Mouse (Mus musculus) CD4-positive, CD25-positive, alpha-beta regulatory T cell, adult 9 weeks (primary cell): ENCODE results near the gene Rpl12. TPM values are rescaled to one million over a fixed set of nuclear protein-coding genes. Genes with fewer than 3 reads are reported as not detected.

ENCODE experiments used
- polyA plus RNA-seq: library from polyadenylated mRNA; unstranded; fragments of 100-300 nt; shearing (Covaris generic); gene quantifications from one replicate; pipeline ENCODE4 v1.2.1, GENCODE M21; 2017

The Rpl12 gene
- 37.6 TPM for polyA plus RNA-seq

DNA sequence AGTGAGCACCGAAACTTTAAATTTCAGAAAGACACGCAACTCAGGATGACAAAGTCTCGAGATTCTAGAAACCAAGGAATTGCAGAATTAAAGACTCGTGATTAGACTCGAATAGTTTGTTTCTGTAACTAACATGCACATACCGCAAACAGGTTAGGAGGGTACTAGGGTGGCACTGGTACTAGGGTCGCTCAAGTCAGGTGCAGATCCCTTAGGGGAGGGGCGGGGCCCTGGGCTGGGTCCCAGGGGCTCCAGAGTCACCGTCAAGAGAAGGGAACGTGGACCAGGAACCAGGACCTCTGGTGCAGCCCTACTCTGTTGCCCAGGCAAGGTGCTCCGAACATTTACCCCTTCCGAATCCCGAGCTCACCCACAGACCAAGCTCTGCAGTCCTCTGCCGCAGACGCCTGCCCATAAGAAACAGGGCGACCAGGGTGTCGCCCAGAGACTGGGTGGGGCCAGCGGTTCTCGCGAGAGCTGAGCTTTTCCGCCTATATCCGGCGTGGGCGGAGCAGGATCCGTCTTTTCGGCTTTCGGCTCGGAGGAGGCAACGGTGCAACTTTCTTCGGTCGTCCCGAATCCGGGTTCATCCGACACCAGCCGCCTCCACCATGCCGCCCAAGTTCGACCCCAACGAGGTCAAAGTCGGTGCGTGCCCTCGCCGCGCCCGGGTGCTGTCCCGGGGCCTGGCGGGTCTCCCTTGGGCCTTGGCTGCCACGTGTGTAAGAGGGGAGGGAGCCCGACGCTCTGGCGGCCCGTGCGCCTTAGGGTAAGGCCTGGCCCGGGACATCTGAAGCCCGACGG, at the start of gene Rpl12, which contains the start of gene Lrsam1:
Gene Rpl12 (plus strand): TSS at position 368 of the 804 bp plus-strand sequence.
Gene Lrsam1 (minus strand): TSS at position 423 of the 804 bp plus-strand sequence.

GRCm38 (mm10) chr2:32981725-32982271, 20.4 kb downstream of the Rpl12 start, which contains the start of gene Slc2a8:
TSS of gene Slc2a8 (minus strand) at chr2:32982083.

Other genes with a start within 250 kb of the Rpl12 start
- 27.3 TPM for gene Cdk9, start 248.5 kb upstream of the Rpl12 start, polyA plus RNA-seq
- 126 TPM for gene Sh2d3c, start 240.5 kb upstream of the Rpl12 start, polyA plus RNA-seq
- gene 6330409D20Rik, start 220.5 kb upstream of the Rpl12 start, polyA plus RNA-seq: 0.50 TPM
- gene Tor2a, start 204.3 kb upstream of the Rpl12 start, polyA plus RNA-seq: 54.6 TPM
- 1.6 TPM for gene Ttc16, start 185.9 kb upstream of the Rpl12 start, polyA plus RNA-seq
- gene Ptrh1, start 185.8 kb upstream of the Rpl12 start, polyA plus RNA-seq: 6.0 TPM
- not detected for gene Cfap157, start 177.1 kb upstream of the Rpl12 start, polyA plus RNA-seq
- 3.5 TPM for gene Stxbp1, start 114.3 kb upstream of the Rpl12 start, polyA plus RNA-seq
- gene Fam129b, start 85.4 kb upstream of the Rpl12 start, polyA plus RNA-seq: 0.61 TPM
- 12.5 TPM for gene Lrsam1, start 55 bp downstream of the Rpl12 start, polyA plus RNA-seq
- 4.8 TPM for gene Slc2a8, start 20.5 kb downstream of the Rpl12 start, polyA plus RNA-seq
- 0.74 TPM for gene Garnl3, start 170.1 kb downstream of the Rpl12 start, polyA plus RNA-seq